Mouse (Mus musculus) heart, postnatal 0 days (tissue): ENCODE data around the gene Pard3.

Experiments
- CTCF ChIP-seq: IDR thresholded peaks from 2 replicates; pipeline ENCODE4 v1.5.1; 2016; ENCODE audit warnings: antibody characterized with exemption, control low read depth, low read depth
- EP300 ChIP-seq: IDR thresholded peaks from 2 replicates; pipeline ENCODE4 v1.6.1; 2016; ENCODE audit warnings: antibody characterized with exemption, low read depth

DNA sequence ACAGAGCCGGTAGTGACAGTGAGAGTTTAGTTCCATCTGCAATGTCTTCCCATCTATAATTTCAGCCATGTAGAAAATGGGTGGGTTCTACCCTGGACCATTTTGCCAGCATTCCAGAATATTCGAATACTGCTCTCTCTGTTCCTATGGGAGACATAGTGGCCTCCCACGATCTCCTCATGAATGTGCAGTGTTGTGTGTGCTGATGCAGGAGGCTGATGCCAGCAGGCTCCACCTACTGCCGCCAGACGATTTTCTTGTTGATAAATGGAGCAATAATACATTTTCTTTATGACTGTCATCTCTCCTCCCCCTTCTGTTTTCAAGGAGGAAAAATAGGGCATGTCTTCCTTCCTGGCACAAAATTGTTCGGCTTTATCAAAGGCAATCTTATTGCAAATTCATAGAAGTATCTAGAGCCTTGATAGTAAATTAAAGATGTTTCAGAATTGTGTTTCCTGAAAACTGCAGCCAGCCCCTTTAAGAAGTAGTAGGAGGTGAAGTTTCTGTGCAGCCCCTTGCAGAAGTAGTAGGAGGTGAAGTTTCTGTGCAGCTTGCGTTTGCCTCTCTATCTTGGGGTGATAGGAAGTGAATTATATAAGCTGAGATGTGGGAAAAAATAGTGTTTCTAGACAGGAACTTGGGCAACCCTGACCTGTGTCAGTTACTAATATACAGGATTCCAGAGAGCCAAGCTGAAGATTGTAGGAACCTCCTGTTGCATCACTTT lies 545.0 kb downstream of the Pard3 start:
- TF ChIP-seq CTCF, result no peak
- TF ChIP-seq EP300, result no peak
